In genomic region chr4:82592086-82593030, GRCm38 (mm10) we compare ENCODE assay signal across 9 mouse cellular contexts.
DNase-seq lines count a peak whose midpoint lies in the region; ATAC-seq lines count a peak whose summit lies in the region.
"Had no signal": no experiment of that assay in that cellular context is flagged by ENCODE, and none has a peak within 500 bp of the region (broad histone marks: within the 10 kb centered on the region; RNA-seq: fewer than 3 reads in every experiment).

No protein-coding gene starts in this region.

- no peak overlapping the region for H3K27ac ChIP-seq in midbrain, embryonic 13.5 days
- no peak overlapping the region for H3K27ac ChIP-seq in midbrain, embryonic 11.5 days (ENCODE audit: low read depth, low read length)
- peak overlapping the region; percentile 7 for H3K27ac ChIP-seq in neural tube, embryonic 15.5 days (replicated peaks)

- no peak overlapping the region for H3K4me2 ChIP-seq in midbrain, embryonic 13.5 days (replicated peaks)
- H3K4me2 ChIP-seq in midbrain, embryonic 11.5 days: no peak overlapping the region
- H3K4me2 ChIP-seq in neural tube, embryonic 15.5 days: no peak overlapping the region
- H3K4me2 ChIP-seq: lung, embryonic 14.5 days had no signal

- H3K9me3 ChIP-seq in midbrain, embryonic 13.5 days: no peaks in the 10 kb centered on the region
- H3K9me3 ChIP-seq in midbrain, embryonic 11.5 days (ENCODE audit: control insufficient read depth, low read length): no peaks in the 10 kb centered on the region
- no peaks in the 10 kb centered on the region for H3K9me3 ChIP-seq in neural tube, embryonic 15.5 days (replicated peaks)

- H3K9ac ChIP-seq in midbrain, embryonic 13.5 days (replicated peaks): no peak overlapping the region
- H3K9ac ChIP-seq in midbrain, embryonic 11.5 days (ENCODE audit: low read length): no peak overlapping the region
- H3K9ac ChIP-seq in neural tube, embryonic 15.5 days (replicated peaks): no peak overlapping the region
- H3K9ac ChIP-seq: lung, embryonic 14.5 days had no signal

- 36% methylated on average over 7 of the region's 7 CpGs for WGBS in midbrain, embryonic 13.5 days
- 44% methylated on average over 7 of the region's 7 CpGs for WGBS in midbrain, embryonic 11.5 days
- 33% methylated on average over 7 of the region's 7 CpGs for WGBS in neural tube, embryonic 15.5 days

- ATAC-seq in midbrain, embryonic 13.5 days: 0 out of 2 replicates have a peak, but pooled peaks have one; percentile 34
- ATAC-seq in midbrain, embryonic 11.5 days (ENCODE audit: low FRiP score): no peak
- peak; percentile 53; the same call in 1 of the 2 replicates for ATAC-seq in neural tube, embryonic 15.5 days (ENCODE audit: low FRiP score)

- H3K36me3 ChIP-seq in midbrain, embryonic 13.5 days: no peaks in the 10 kb centered on the region
- no peaks in the 10 kb centered on the region for H3K36me3 ChIP-seq in midbrain, embryonic 11.5 days (ENCODE audit: control insufficient read depth, insufficient read depth, low read length)
- H3K36me3 ChIP-seq in neural tube, embryonic 15.5 days: no peaks in the 10 kb centered on the region

- H3K4me3 ChIP-seq in midbrain, embryonic 13.5 days (replicated peaks): no peak overlapping the region
- H3K4me3 ChIP-seq in midbrain, embryonic 11.5 days (ENCODE audit: low read depth, low read length): no peak overlapping the region
- no peak overlapping the region for H3K4me3 ChIP-seq in neural tube, embryonic 15.5 days (replicated peaks)

- H3K27me3 ChIP-seq in midbrain, embryonic 13.5 days: no peaks in the 10 kb centered on the region
- H3K27me3 ChIP-seq in midbrain, embryonic 11.5 days (ENCODE audit: control insufficient read depth, insufficient read depth, low read length): no peaks in the 10 kb centered on the region
- no peaks in the 10 kb centered on the region for H3K27me3 ChIP-seq in neural tube, embryonic 15.5 days (replicated peaks)

- peaks cover 17% of the 10 kb centered on the region for H3K4me1 ChIP-seq in midbrain, embryonic 13.5 days (replicated peaks)
- peaks cover 7% of the 10 kb centered on the region for H3K4me1 ChIP-seq in midbrain, embryonic 11.5 days (ENCODE audit: control insufficient read depth, insufficient read depth, low read length)
- no peaks in the 10 kb centered on the region for H3K4me1 ChIP-seq in neural tube, embryonic 15.5 days

- peak; percentile 41 for DNase-seq in adrenal gland, postnatal 25 days
- DNase-seq in adrenal gland, adult (ENCODE audit: inconsistent age in 2 of 2, low spot score in 1 of 2): no peak
- DNase-seq in midbrain, embryonic 11.5 days (ENCODE audit: low spot score, missing footprints): no peak
- peak; percentile 73 for DNase-seq in gastrocnemius, postnatal 14 days
- no peak for DNase-seq in embryo, embryonic 10 days (ENCODE audit: low spot score)
- no peak for DNase-seq in spleen, postnatal 14 days (ENCODE audit: low spot score in 2 of 2)
- DNase-seq: lung, embryonic 14.5 days had no signal

- intact Hi-C loops in gastrocnemius, postnatal 14 days (cut with DNase I; ENCODE audit: low total_unique reads): no loop called here

Comparison
In these comparisons a context has a peak if more than half of its experiments do, and no peak if none do; other contexts are left out.
1. DNase-seq: peak in adrenal gland, postnatal 25 days (single experiment) and gastrocnemius, postnatal 14 days (single experiment); none in adrenal gland, adult (0 of 2), midbrain, embryonic 11.5 days (single experiment), embryo, embryonic 10 days (single experiment) and spleen, postnatal 14 days (0 of 2).